Mouse (Mus musculus) olfactory bulb, adult 2 months (tissue): ENCODE measurements around the gene Clcn5. TPM values are rescaled to one million over a fixed set of nuclear protein-coding genes. Genes with fewer than 3 reads are reported as not detected.

Source experiments
- H3K27ac ChIP-seq: fragments of 200-500 bp; 2 replicates; pipeline ENCODE4 v1.5.1; 2012; ENCODE audit warnings: low read depth, low read length; ENCODE audit not compliant: insufficient read depth
- H3K4me1 ChIP-seq: fragments of 200-500 bp; 2 replicates; pipeline ENCODE4 v1.6.1; 2012; ENCODE audit warnings: low read length; ENCODE audit not compliant: control insufficient read depth, insufficient read depth
- H3K4me3 ChIP-seq: fragments of 200-500 bp; 2 replicates; pipeline ENCODE4 v1.5.1; 2012; ENCODE audit warnings: mild to moderate bottlenecking, low read depth, low read length, moderate library complexity; ENCODE audit not compliant: insufficient read depth
- CTCF ChIP-seq: fragments of 200-500 bp; IDR thresholded peaks from 2 replicates; pipeline ENCODE4 v1.5.1; 2012; ENCODE audit warnings: low read depth, mild to moderate bottlenecking, low read length, moderate library complexity; ENCODE audit not compliant: insufficient read depth
- POLR2A ChIP-seq: fragments of 200-500 bp; IDR thresholded peaks from 2 replicates; pipeline ENCODE4 v1.6.1; 2012; ENCODE audit warnings: mild to moderate bottlenecking, low read depth, low read length, moderate library complexity; ENCODE audit not compliant: insufficient read depth
- WGBS: fragments of 180-500 bp; shearing (Covaris S2); methylation state at CpG from one replicate; pipeline ENCODE4 v1.1.7; 2018; 5-methylcytosine and 5-hydroxymethylcytosine counted together
- polyA plus RNA-seq: library from polyadenylated mRNA; stranded (reverse); fragments of >200 nt; gene quantifications from 2 replicates; pipeline ENCODE4 v1.2.4, GENCODE M21; 2012; ENCODE audit warnings: low replicate concordance; ENCODE audit not compliant: missing spikeins, insufficient read depth, insufficient read length

Clcn5 gene
- polyA plus RNA-seq, 1 experiment: not detected

DNA sequence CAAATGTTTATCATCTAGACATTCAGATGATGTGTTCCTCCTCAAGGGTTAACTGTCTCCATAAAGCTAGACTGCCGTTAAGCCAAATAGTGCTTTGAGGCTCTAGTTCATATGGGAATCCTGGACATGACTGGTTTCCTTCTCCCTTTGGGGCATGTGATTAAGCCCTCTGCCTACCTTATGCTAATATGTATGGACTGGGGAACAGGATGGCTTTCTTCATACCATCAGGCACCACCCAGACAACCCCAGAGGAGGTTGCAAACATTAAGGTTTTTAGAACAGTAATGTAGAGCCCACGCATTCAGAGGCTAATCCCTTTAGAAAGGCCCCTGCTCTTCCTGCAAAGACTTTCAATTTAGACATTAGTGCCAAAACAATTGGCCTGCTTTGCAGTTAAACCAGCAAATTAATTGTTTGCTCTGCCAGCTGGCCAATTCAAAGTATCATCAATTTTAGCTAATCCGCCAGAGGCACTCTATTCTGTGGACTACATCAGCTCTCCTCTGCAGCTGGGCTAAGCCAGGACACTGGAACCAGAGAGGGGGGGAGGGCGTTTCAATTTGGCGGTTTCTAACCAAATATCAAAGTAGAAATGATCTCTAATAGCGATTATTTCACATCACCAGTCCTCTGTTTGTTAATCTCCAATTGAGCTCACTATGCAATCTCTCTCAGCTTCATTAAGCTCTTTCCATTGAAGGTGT lies 163.0 kb downstream of the Clcn5 start:
- Histone ChIP-seq H3K4me1 (peaks cover 2% of the 10 kb centered on the region; the same call in 1 of the 2 replicates), H3K4me3 (no peak overlapping the region), H3K27ac (no peak overlapping the region)
- WGBS: 47% methylated on average over 6 of the region's 6 CpGs
- no peak for TF ChIP-seq CTCF
- TF ChIP-seq POLR2A: no peak

DNA sequence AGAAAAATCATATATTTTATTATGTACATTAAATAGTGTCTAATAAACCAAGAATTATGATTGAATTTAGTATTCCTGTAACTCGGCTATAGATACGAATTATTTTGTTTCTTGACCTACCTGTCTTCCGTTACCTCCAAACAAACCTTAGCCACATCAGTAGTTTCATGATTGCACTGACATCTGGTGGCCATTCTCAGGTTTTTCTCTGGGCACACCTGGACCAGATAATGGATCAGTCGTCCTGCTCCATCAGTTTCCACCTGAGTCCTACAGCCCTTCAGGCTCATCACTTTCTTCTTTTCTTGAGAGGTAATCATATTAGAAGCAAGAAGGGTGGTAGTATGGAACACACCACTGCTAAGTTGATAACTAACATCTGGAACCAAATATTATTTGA lies 169.0 kb downstream of the Clcn5 start:
- no peak for TF ChIP-seq POLR2A
- TF ChIP-seq CTCF: no peak
- Histone ChIP-seq H3K27ac (no peak overlapping the region), H3K4me1 (no peaks in the 10 kb centered on the region), H3K4me3 (no peak overlapping the region)
- WGBS: 84% methylated on average over 4 of the region's 4 CpGs

- Histone ChIP-seq H3K4me1 (no peaks in the 10 kb centered on the region), H3K27ac (no peak overlapping the region), H3K4me3 (no peak overlapping the region)
- TF ChIP-seq POLR2A (no peak), CTCF (no peak)
- 72% methylated on average over 7 of the region's 7 CpGs for WGBS
Measured at GRCm38 (mm10) chrX:7146156-7146555, 173.0 kb downstream of the Clcn5 start.

GRCm38 (mm10) chrX:7121618-7122280 lies 197.4 kb downstream of the Clcn5 start:
- Histone ChIP-seq H3K4me1 (no peaks in the 10 kb centered on the region), H3K27ac (no peak overlapping the region), H3K4me3 (no peak overlapping the region)
- TF ChIP-seq CTCF (no peak), POLR2A (no peak)
- WGBS: 92% methylated on average over 4 of the region's 4 CpGs

GRCm38 (mm10) chrX:7114885-7115284 lies 204.3 kb downstream of the Clcn5 start:
- TF ChIP-seq POLR2A (no peak), CTCF (no peak)
- 77% methylated on average over 3 of the region's 3 CpGs for WGBS
- H3K27ac ChIP-seq: no peak overlapping the region
- no peak overlapping the region for H3K4me3 ChIP-seq
- no peaks in the 10 kb centered on the region for H3K4me1 ChIP-seq

Other genes with a start within 250 kb of the Clcn5 start
- gene Usp27x, start 56.5 kb upstream of the Clcn5 start, polyA plus RNA-seq: not detected in 2 replicates